Mouse (Mus musculus): ENCODE measurements at regions not wholly inside any gene's neighbourhood (a gene's known extent, or its start where the extent isn't known, plus 50 kb on each side); places are given as distances from the start of the nearest gene placed in this dataset.

GRCm38 (mm10) chr7:110705311-110706000 lies 62.5 kb upstream of the Ampd3 start:
- no peak for ATAC-seq (ENCODE audit: insufficient number of reproducible peaks, low FRiP score, low TSS enrichment, low read depth)
- 65% methylated on average over 6 of the region's 6 CpGs for WGBS
- H3K27me3 ChIP-seq: no peaks in the 10 kb centered on the region
- no peak overlapping the region for H3K27ac ChIP-seq (replicated peaks)
- peaks cover 23% of the 10 kb centered on the region for H3K4me1 ChIP-seq
- H3K36me3 ChIP-seq: no peaks in the 10 kb centered on the region
- H3K4me3 ChIP-seq (replicated peaks): no peak overlapping the region
- H3K9ac ChIP-seq: no peak overlapping the region
- no peak overlapping the region for H3K4me2 ChIP-seq (replicated peaks)
- H3K9me3 ChIP-seq (replicated peaks): no peaks in the 10 kb centered on the region

DNA sequence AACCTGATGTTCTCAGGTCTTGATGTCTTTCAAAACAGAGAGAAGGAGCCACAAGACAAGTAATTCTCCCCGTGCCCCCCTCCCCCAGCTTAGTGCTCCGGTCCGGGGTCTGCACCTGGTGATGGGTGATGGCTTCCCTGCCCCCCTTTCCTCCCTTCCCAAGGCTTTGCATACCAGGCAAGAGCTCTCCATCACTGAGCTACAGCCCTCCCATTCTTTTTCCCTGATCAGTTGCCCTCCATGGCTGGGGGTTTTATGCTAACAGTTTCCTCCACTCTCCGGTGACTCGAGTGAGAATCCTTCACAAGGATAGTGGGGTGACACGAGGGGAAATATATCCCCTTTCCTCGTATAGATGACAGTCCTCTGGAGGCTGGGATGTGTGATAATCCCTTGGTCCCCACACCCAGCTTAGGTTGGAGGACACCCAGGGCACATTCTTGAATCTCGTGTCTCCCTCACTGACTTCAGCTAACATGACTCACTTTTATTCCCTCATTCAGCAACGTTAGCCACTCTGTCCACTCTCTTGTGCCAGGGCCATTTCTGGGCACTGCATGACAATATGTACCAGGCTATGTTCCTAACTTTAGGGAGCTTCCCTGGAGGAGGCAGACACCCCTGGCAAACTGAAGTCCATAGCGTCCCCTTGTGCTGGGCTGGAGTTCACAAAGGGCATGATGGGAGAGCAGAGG lies 61.9 kb upstream of the Ampd3 start:
- H3K4me2 ChIP-seq (replicated peaks): no peak overlapping the region
- WGBS: 74% methylated on average over 10 of the region's 10 CpGs
- H3K9me3 ChIP-seq (replicated peaks): 0 out of 2 replicates have a peak, but pooled peaks cover 4% of the 10 kb centered on the region
- ATAC-seq (ENCODE audit: insufficient number of reproducible peaks, low FRiP score, low TSS enrichment, low read depth): no peak
- H3K4me3 ChIP-seq (replicated peaks): no peak overlapping the region
- H3K4me1 ChIP-seq: peaks cover 23% of the 10 kb centered on the region
- no peak overlapping the region for H3K9ac ChIP-seq
- H3K27me3 ChIP-seq: no peaks in the 10 kb centered on the region
- H3K36me3 ChIP-seq: no peaks in the 10 kb centered on the region
- H3K27ac ChIP-seq (replicated peaks): 0 out of 2 replicates have a peak overlapping the region, but pooled peaks have one; percentile 28

GRCm38 (mm10) chr7:110706696-110707087 lies 61.3 kb upstream of the Ampd3 start:
- Histone ChIP-seq H3K36me3 (no peaks in the 10 kb centered on the region), H3K9me3 (replicated peaks) (0 out of 2 replicates have a peak, but pooled peaks cover 5% of the 10 kb centered on the region), H3K27ac (replicated peaks) (0 out of 2 replicates have a peak overlapping the region, but pooled peaks have one; percentile 28), H3K4me3 (replicated peaks) (no peak overlapping the region), H3K4me1 (peaks cover 23% of the 10 kb centered on the region), H3K9ac (no peak overlapping the region), H3K27me3 (no peaks in the 10 kb centered on the region), H3K4me2 (replicated peaks) (no peak overlapping the region)
- WGBS: 27% methylated on average over 10 of the region's 10 CpGs
- ATAC-seq (ENCODE audit: insufficient number of reproducible peaks, low FRiP score, low TSS enrichment, low read depth): no peak

GRCm38 (mm10) chr7:110708116-110708515 lies 59.9 kb upstream of the Ampd3 start:
- Histone ChIP-seq H3K4me2 (replicated peaks) (no peak overlapping the region), H3K9me3 (replicated peaks) (0 out of 2 replicates have a peak, but pooled peaks cover 5% of the 10 kb centered on the region), H3K36me3 (no peaks in the 10 kb centered on the region), H3K9ac (no peak overlapping the region), H3K4me3 (replicated peaks) (no peak overlapping the region), H3K27me3 (no peaks in the 10 kb centered on the region), H3K27ac (replicated peaks) (no peak overlapping the region), H3K4me1 (peaks cover 23% of the 10 kb centered on the region)
- WGBS: 46% methylated on average over 9 of the region's 9 CpGs
- peak; percentile 29; the same call in 1 of the 2 replicates for ATAC-seq (ENCODE audit: insufficient number of reproducible peaks, low FRiP score, low TSS enrichment, low read depth)

- no peak overlapping the region for H3K4me3 ChIP-seq (replicated peaks)
- H3K27ac ChIP-seq (replicated peaks): no peak overlapping the region
- H3K27me3 ChIP-seq: no peaks in the 10 kb centered on the region
- peaks cover 23% of the 10 kb centered on the region for H3K4me1 ChIP-seq
- no peak overlapping the region for H3K9ac ChIP-seq
- H3K36me3 ChIP-seq: no peaks in the 10 kb centered on the region
- H3K4me2 ChIP-seq (replicated peaks): no peak overlapping the region
- H3K9me3 ChIP-seq (replicated peaks): 0 out of 2 replicates have a peak, but pooled peaks cover 5% of the 10 kb centered on the region
- 90% methylated on average over 3 of the region's 3 CpGs for WGBS
- ATAC-seq (ENCODE audit: insufficient number of reproducible peaks, low FRiP score, low TSS enrichment, low read depth): no peak
These were observed 59.2 kb upstream of the Ampd3 start for GRCm38 (mm10) chr7:110708781-110709180.

DNA sequence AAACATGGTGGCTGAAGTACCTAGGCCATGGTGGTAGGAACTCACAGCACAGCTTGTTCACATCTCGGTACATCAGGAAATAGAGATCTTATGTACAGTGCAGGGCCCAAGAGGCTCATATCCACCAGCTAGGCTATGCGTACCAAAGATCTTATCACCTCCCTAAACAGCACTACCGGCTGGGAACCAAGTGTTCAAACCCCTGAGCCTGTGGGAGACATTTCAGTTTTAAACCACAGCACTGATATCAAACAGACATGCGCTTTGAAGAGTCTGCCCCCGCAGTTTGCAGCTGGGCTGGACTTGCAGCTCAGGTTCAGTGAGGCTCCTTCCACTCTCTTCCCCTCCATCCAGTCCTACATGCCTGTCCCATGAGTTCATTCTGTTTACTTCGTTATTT lies 58.4 kb upstream of the Ampd3 start:
- 0 out of 2 replicates have a peak, but pooled peaks cover 5% of the 10 kb centered on the region for H3K9me3 ChIP-seq (replicated peaks)
- WGBS: 66% methylated on average over 6 of the region's 6 CpGs

GRCm38 (mm10) chr7:110710256-110710962 lies 57.6 kb upstream of the Ampd3 start:
- H3K9me3 ChIP-seq (replicated peaks): 0 out of 2 replicates have a peak, but pooled peaks cover 5% of the 10 kb centered on the region
- H3K4me3 ChIP-seq (replicated peaks): no peak overlapping the region
- H3K27me3 ChIP-seq: no peaks in the 10 kb centered on the region
- ATAC-seq (ENCODE audit: insufficient number of reproducible peaks, low FRiP score, low TSS enrichment, low read depth): no peak
- H3K4me2 ChIP-seq (replicated peaks): no peak overlapping the region
- H3K27ac ChIP-seq (replicated peaks): no peak overlapping the region
- H3K36me3 ChIP-seq: no peaks in the 10 kb centered on the region
- WGBS: 86% methylated on average over 9 of the region's 9 CpGs
- H3K9ac ChIP-seq: no peak overlapping the region
- H3K4me1 ChIP-seq: peaks cover 23% of the 10 kb centered on the region

More for the DNA sequence above, 58.4 kb upstream of the Ampd3 start:
- Histone ChIP-seq H3K9ac (no peak overlapping the region), H3K36me3 (no peaks in the 10 kb centered on the region), H3K4me2 (replicated peaks) (no peak overlapping the region), H3K4me3 (replicated peaks) (no peak overlapping the region), H3K27me3 (no peaks in the 10 kb centered on the region), H3K27ac (replicated peaks) (no peak overlapping the region), H3K4me1 (peaks cover 23% of the 10 kb centered on the region)
- no peak for ATAC-seq (ENCODE audit: insufficient number of reproducible peaks, low FRiP score, low TSS enrichment, low read depth)

GRCm38 (mm10) chr7:110713661-110714060 lies 54.3 kb upstream of the Ampd3 start:
- no peaks in the 10 kb centered on the region for H3K27me3 ChIP-seq
- no peak overlapping the region for H3K27ac ChIP-seq (replicated peaks)
- ATAC-seq (ENCODE audit: insufficient number of reproducible peaks, low FRiP score, low TSS enrichment, low read depth): no peak
- H3K4me1 ChIP-seq: no peaks in the 10 kb centered on the region
- no peak overlapping the region for H3K9ac ChIP-seq
- no peak overlapping the region for H3K4me3 ChIP-seq (replicated peaks)
- 0 out of 2 replicates have a peak, but pooled peaks cover 5% of the 10 kb centered on the region for H3K9me3 ChIP-seq (replicated peaks)
- H3K4me2 ChIP-seq (replicated peaks): no peak overlapping the region
- WGBS: 56% methylated on average over 3 of the region's 3 CpGs
- H3K36me3 ChIP-seq: no peaks in the 10 kb centered on the region

- Histone ChIP-seq H3K9ac (no peak overlapping the region), H3K4me2 (replicated peaks) (no peak overlapping the region)
These were observed 52.9 kb upstream of the Ampd3 start for GRCm38 (mm10) chr7:110715110-110715509.

GRCm38 (mm10) chr7:110715545-110715944 lies 52.5 kb upstream of the Ampd3 start:
- no peaks in the 10 kb centered on the region for H3K27me3 ChIP-seq
- ATAC-seq (ENCODE audit: insufficient number of reproducible peaks, low FRiP score, low TSS enrichment, low read depth): no peak
- H3K36me3 ChIP-seq: no peaks in the 10 kb centered on the region
- 0 out of 2 replicates have a peak, but pooled peaks cover 5% of the 10 kb centered on the region for H3K9me3 ChIP-seq (replicated peaks)
- H3K9ac ChIP-seq: no peak overlapping the region
- WGBS: 66% methylated on average over 6 of the region's 6 CpGs
- no peak overlapping the region for H3K27ac ChIP-seq (replicated peaks)
- no peak overlapping the region for H3K4me2 ChIP-seq (replicated peaks)
- H3K4me3 ChIP-seq (replicated peaks): no peak overlapping the region
- H3K4me1 ChIP-seq: no peaks in the 10 kb centered on the region

More at GRCm38 (mm10) chr7:110715110-110715509, 52.9 kb upstream of the Ampd3 start:
- ATAC-seq (ENCODE audit: insufficient number of reproducible peaks, low FRiP score, low TSS enrichment, low read depth): no peak
- Histone ChIP-seq H3K27ac (replicated peaks) (no peak overlapping the region; the same call in 1 of the 2 replicates), H3K27me3 (no peaks in the 10 kb centered on the region), H3K4me3 (replicated peaks) (no peak overlapping the region), H3K9me3 (replicated peaks) (0 out of 2 replicates have a peak, but pooled peaks cover 5% of the 10 kb centered on the region), H3K4me1 (no peaks in the 10 kb centered on the region), H3K36me3 (no peaks in the 10 kb centered on the region)
- 89% methylated on average over 3 of the region's 3 CpGs for WGBS

DNA sequence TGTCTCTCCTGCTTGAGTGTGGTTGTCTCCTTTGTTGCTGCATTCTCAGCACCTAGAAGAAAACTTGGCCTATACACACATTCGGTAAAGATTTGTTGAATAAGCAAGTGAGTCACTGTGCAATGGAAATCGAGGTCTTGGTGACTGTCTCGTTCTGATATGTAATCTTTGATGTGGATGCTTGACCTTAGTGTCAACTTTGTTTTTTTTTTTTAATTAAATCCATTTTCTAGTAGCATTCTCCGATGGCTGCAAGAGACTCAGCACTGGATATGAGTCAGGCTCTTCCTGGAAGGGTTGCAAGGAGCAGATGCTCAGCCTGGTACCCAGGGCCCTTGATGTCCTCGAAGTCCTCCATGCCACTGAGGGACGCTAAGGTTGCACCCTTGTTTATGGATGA lies 50.9 kb upstream of the Ampd3 start:
- Histone ChIP-seq H3K4me2 (replicated peaks) (no peak overlapping the region), H3K4me3 (replicated peaks) (no peak overlapping the region), H3K4me1 (no peaks in the 10 kb centered on the region), H3K9me3 (replicated peaks) (no peaks in the 10 kb centered on the region), H3K9ac (no peak overlapping the region), H3K27me3 (no peaks in the 10 kb centered on the region), H3K36me3 (no peaks in the 10 kb centered on the region), H3K27ac (replicated peaks) (no peak overlapping the region)
- no peak for ATAC-seq (ENCODE audit: insufficient number of reproducible peaks, low FRiP score, low TSS enrichment, low read depth)
- WGBS: 62% methylated on average over 6 of the region's 6 CpGs
